Mouse (Mus musculus) kidney, adult 8-10 months (tissue): Measurements from ENCODE around the gene Gas2l3.

Experiments used
- DNase-seq, 2 experiments: peaks; one replicate each; pipeline ENCODE4 v3.0.0; 2022

Gene Gas2l3

GRCm38 (mm10) chr10:89395321-89395720 lies 48.4 kb downstream of the Gas2l3 start:
- DNase-seq = peak in 1 of 2 experiments; percentile 8

GRCm38 (mm10) chr10:89392687-89393086 lies 51.1 kb downstream of the Gas2l3 start:
- no peak for DNase-seq

- no peak for DNase-seq
These were observed 52.1 kb downstream of the Gas2l3 start for GRCm38 (mm10) chr10:89391571-89392163.

GRCm38 (mm10) chr10:89386461-89386860 lies 57.3 kb downstream of the Gas2l3 start:
- no peak for DNase-seq

GRCm38 (mm10) chr10:89383462-89383861 lies 60.3 kb downstream of the Gas2l3 start:
- DNase-seq = peak; percentile 62 to 84

DNA sequence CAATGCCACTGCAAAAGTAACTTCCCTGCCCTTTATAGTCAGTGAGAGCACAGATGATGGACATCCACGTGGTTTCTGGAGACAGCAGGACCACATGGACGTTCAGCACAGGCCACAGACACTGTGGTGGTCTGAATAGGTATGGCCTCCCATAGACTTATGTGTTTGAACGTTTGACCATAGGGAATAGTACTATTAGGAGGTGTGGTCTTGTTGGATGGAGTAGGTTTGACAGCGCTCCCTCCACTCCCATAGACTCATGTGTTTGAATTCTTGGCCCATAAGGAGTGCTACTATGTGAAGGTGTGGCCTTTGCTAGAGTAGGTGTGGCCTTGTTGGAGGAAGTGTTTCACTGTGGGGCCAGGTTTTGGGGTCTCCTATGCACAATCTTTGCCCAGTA lies 66.0 kb downstream of the Gas2l3 start:
- DNase-seq = no peak

DNA sequence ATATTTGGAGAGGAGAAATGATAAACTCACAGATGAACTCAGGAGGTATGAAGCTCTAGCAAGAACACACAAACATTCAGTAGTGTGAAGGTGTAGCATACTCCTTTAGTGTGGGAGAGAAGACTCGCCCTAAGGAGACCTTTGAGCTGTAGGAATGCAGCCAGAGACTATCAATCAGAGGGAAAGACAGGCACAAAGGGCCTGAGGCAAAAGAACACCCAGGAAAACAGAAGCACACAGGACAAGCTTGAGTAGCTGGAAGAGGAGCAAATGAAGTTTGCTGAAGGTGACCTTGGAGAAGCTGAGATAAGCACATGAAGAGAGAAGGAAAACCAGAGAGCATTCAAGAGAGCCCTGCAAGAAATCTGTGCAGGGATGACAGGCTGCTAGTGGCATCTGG lies 73.7 kb downstream of the Gas2l3 start:
- peak; percentile 29 to 40 for DNase-seq

DNA sequence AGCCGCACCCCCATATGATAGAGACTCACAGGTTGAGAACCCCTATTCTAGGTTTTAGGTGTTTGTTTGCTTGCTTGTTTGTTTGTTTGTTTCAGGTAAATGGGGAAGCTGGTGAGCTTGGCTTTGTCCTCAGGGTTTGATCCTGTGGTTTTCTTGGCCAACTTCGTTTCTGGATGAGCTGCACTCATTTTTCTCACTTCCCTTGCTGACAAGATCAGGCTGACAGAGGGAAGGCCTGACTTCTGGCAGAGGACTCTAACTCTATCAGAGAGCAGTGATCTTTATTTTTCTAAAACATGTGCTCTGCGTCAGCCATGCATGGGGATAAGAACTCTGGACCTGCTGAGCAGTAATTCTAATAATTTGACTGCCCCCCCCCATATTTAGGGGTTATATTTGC lies 84.8 kb downstream of the Gas2l3 start:
- DNase-seq = no peak
